Mouse (Mus musculus): ENCODE data around the gene Ptprcap. TPM values are rescaled to one million over a fixed set of nuclear protein-coding genes. Genes with fewer than 3 reads are reported as not detected.

The Ptprcap gene
- polyA plus RNA-seq, 1 experiment from 2014 or later, result 1.2 TPM

DNA sequence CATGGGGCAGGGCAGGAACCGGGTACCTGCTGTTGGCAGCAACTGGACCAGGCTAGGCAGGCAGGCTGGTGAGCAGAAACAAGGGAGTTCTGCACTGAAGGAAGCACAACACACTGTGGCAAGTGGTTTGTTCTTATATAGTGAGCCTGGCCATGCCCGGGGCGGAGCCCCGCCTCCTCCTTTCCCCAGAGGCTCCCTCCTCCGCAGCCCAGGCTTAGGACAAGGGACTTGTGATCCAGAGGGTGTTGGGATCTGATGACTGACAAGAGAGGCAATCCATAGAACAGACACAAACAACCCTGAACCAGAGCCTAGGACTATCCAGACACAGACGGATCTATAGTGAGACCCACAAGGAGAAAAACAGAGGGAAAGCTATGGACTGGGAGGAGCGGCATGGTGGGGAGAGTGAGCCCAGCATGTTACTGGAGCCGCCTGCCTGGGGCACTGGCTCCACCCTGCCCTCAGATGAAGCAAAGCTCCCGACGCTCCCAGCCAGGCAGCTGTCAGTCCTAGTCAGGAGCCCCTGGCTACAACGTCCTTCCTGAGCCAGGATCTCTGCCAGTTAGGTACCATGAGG is 22.1 kb downstream of the Ptprcap start, which contains the start of gene Carns1:
Gene Carns1, minus strand, starts transcription at position 112 of the 580 bp plus-strand sequence.
- 3% methylated on average over 11 of the region's 11 CpGs for WGBS
- Histone ChIP-seq H3K27ac (peak within 1 kb of the TSS; percentile 37; the same call in 1 of the 2 replicates), H3K9ac (0 out of 2 replicates have a peak within 1 kb of the TSS, but pooled peaks have one; percentile 4), H3K9me3 (replicated peaks) (no peaks in the 10 kb centered on the region), H3K4me3 (replicated peaks) (peak within 1 kb of the TSS; percentile 28), H3K27me3 (peaks cover 9% of the 10 kb centered on the region), H3K4me2 (peak within 1 kb of the TSS; percentile 55), H3K4me1 (peaks cover 33% of the 10 kb centered on the region), H3K36me3 (no peaks in the 10 kb centered on the region)
- ATAC-seq (replicated peaks; ENCODE audit: low FRiP score), result peak; percentile 69

DNA sequence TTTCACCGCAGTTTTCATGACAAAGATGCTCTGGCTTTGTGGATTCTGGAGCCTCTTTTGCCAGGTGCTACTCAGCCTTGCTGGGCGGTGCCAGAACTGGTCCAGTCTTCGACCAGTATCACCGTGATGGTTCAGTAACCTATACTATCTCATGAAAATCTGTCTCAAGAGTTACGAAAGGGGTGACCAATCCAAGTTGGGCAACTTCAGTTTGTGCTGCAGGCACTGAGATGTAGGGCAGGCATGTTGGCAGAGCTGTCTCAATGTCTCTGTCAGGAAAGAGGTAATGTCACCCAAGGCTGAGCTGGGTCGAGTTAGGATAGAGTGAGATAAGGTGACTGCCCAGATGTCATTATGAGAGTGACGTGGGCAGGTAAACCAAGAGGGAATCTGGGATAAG is 27.0 kb downstream of the Ptprcap start:
- ATAC-seq (replicated peaks; ENCODE audit: low FRiP score), result no peak
- WGBS, result 86% methylated on average over 7 of the region's 7 CpGs

DNA sequence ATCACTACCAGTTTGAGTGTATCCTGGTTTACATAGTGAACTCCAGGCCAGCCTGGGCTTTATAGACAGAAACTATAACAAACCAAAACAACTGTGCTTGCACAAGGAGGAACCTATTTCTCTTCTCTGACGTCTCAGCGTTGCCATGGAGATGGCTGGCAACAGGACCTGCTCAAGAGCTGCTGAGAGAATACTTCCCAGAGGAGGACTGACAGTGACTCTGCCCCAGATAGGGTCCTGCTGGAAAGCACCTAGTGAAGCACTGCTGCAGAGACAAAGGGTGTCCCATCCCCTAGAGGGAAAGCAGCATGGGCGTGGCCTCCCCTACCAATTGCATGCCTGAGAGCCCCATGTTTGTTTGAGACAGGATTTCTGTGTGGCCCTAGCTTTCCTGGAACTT is 28.5 kb downstream of the Ptprcap start:
- Histone ChIP-seq H3K4me1 (peaks cover 28% of the 10 kb centered on the region), H3K27ac (no peak overlapping the region), H3K4me2 (no peak overlapping the region), H3K4me3 (replicated peaks) (no peak overlapping the region), H3K27me3 (peaks cover 2% of the 10 kb centered on the region; the same call in 1 of the 2 replicates), H3K9ac (no peak overlapping the region), H3K9me3 (replicated peaks) (no peaks in the 10 kb centered on the region), H3K36me3 (no peaks in the 10 kb centered on the region)
- WGBS, result 34% methylated on average over 3 of the region's 3 CpGs
- no peak for ATAC-seq (replicated peaks; ENCODE audit: low FRiP score)

More for the DNA sequence above, 27.0 kb downstream of the Ptprcap start:
- Histone ChIP-seq H3K4me2 (no peak overlapping the region), H3K27ac (no peak overlapping the region), H3K4me3 (replicated peaks) (no peak overlapping the region), H3K9me3 (replicated peaks) (no peaks in the 10 kb centered on the region), H3K4me1 (peaks cover 29% of the 10 kb centered on the region), H3K36me3 (no peaks in the 10 kb centered on the region), H3K27me3 (peaks cover 9% of the 10 kb centered on the region), H3K9ac (no peak overlapping the region)

DNA sequence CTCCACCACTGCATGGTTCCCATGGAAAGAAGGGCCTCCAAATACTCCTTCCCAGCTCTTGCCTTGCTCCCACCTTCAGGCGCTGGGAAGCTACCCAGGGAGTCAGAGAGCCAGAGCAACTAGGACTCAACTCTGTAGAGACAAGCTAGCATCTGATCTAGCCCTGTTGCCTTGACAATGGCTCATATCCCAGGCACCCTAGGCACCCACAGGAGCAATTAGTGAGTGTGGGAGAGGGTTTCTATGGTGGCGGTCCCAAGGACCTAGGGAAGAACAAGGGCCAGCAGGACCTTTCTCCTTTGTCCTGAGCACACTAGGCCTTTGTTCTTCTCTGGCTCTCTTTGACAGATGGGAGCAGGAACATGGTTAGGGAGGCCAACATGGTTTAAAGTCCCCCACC is 30.3 kb downstream of the Ptprcap start:
- H3K27ac ChIP-seq, result 0 out of 2 replicates have a peak overlapping the region, but pooled peaks have one; percentile 8
- no peaks in the 10 kb centered on the region for H3K27me3 ChIP-seq
- no peaks in the 10 kb centered on the region for H3K36me3 ChIP-seq
- no peak overlapping the region for H3K9ac ChIP-seq
- no peak for ATAC-seq (replicated peaks; ENCODE audit: low FRiP score)
- 89% methylated on average over 2 of the region's 2 CpGs for WGBS
- peaks cover 33% of the 10 kb centered on the region for H3K4me1 ChIP-seq
- no peak overlapping the region for H3K4me3 ChIP-seq (replicated peaks)
- no peaks in the 10 kb centered on the region for H3K9me3 ChIP-seq (replicated peaks)
- H3K4me2 ChIP-seq, result no peak overlapping the region

DNA sequence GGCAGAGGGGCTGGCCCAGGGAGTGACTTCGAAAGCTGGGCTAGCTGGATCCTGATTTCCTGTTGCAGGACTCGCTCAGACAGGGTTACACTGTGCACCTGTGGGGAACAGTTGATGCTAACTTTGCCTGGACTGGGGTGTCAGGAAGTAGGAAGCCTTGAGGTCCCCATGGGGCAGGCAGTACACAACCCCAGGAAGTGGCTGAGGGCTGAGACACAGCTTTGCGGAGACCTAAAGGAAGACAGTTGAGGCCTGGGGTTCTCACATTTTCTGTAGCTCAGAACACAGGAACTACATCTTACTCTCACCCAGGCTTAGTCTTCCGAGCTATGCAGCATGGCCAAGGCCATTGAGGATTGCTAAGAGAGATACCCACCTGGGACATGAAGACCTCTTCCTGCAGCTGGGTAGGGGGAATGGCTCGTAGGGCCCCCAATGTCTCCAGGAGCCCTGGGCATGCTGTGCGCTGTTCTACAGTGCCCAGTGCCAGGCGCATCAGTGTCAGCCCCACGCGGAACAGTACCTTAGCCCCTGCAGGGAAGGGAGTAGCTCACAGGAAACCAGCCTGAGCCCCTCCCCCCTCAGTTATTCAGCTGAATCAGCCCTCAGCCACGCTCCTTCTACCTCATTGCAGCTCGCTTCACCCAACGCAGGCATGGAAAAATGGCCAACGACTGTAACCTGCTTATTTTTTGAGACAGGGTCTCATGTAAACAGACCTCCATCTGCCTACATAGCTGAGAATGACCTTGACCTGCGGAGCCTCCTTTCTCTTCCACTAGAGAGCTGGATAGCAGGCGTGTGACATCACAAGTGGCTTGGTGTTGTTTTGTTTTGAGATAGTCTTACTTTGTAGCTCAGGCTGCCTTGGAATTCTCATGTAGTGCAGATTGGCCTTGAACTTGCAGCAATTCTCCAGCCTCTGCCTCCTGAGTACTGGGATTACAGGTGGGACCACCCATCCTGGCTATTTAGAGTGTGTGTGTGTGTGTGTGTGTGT is 31.9 kb downstream of the Ptprcap start:
- no peak for ATAC-seq (replicated peaks; ENCODE audit: low FRiP score)
- H3K4me2 ChIP-seq, result peak overlapping the region; percentile 32
- no peak overlapping the region for H3K9ac ChIP-seq

DNA sequence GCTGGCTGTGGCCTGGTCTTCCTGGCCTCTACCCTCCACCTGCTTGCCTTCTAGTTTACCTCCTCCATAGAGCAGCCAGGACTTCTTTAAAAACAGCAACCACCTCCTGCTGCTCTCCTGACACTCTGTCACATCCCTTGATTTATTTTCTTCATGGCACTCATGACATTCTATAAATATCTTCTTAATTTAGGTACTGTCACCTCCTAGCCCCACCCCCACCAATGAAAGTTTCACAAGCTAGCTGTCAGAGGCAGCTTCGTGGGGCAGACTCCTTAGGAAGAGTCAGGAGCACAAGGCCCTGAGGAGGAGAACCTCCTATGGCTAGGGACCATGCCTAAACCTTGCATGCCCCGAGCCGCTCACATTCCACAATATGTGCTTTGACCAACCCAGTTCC is 33.9 kb downstream of the Ptprcap start:
- WGBS, result 64% methylated on average over 3 of the region's 3 CpGs
- Histone ChIP-seq H3K4me2 (no peak overlapping the region), H3K9me3 (replicated peaks) (no peaks in the 10 kb centered on the region), H3K27ac (no peak overlapping the region), H3K9ac (no peak overlapping the region), H3K4me3 (replicated peaks) (no peak overlapping the region), H3K36me3 (no peaks in the 10 kb centered on the region), H3K27me3 (no peaks in the 10 kb centered on the region), H3K4me1 (peaks cover 39% of the 10 kb centered on the region)
- ATAC-seq (replicated peaks; ENCODE audit: low FRiP score), result no peak

More for the DNA sequence above, 31.9 kb downstream of the Ptprcap start:
- Histone ChIP-seq H3K4me1 (peaks cover 33% of the 10 kb centered on the region), H3K36me3 (no peaks in the 10 kb centered on the region), H3K27ac (peak overlapping the region; percentile 66), H3K4me3 (replicated peaks) (no peak overlapping the region), H3K27me3 (no peaks in the 10 kb centered on the region), H3K9me3 (replicated peaks) (no peaks in the 10 kb centered on the region)
- WGBS, result 47% methylated on average over 15 of the region's 15 CpGs

DNA sequence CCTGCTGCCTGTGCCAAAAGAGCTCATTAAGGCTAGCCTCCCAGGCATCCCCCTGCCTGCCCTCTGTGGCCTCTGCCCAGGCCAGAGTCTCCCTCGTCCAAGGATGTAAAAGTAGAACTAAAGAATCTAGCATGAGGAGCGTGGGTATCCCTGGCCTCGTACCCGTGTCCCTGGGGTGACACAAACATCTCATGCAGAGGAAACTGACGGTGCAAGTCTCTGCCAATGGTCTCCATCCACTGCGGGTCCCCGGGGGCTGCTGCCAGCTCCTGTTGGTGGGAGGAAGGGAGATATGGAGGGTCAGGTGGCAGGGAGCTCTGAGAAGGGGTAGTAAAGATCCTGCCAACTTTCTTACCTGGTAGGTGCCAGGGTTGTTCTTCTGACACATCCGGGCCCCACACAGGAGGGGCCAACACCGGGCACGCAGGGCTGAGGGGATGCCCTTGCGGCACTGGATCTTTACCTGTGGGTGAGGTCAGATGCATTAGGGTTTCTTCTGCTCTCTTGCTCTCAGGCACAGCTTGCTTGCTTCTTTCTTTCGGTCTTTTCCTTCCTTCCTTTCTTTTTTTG is 35.7 kb downstream of the Ptprcap start:
- ATAC-seq (replicated peaks; ENCODE audit: low FRiP score), result no peak
- 83% methylated on average over 12 of the region's 12 CpGs for WGBS
- Histone ChIP-seq H3K4me2 (no peak overlapping the region), H3K36me3 (peaks cover 11% of the 10 kb centered on the region), H3K27ac (no peak overlapping the region), H3K9me3 (replicated peaks) (no peaks in the 10 kb centered on the region), H3K9ac (no peak overlapping the region), H3K4me1 (peaks cover 48% of the 10 kb centered on the region), H3K4me3 (replicated peaks) (no peak overlapping the region), H3K27me3 (no peaks in the 10 kb centered on the region)

DNA sequence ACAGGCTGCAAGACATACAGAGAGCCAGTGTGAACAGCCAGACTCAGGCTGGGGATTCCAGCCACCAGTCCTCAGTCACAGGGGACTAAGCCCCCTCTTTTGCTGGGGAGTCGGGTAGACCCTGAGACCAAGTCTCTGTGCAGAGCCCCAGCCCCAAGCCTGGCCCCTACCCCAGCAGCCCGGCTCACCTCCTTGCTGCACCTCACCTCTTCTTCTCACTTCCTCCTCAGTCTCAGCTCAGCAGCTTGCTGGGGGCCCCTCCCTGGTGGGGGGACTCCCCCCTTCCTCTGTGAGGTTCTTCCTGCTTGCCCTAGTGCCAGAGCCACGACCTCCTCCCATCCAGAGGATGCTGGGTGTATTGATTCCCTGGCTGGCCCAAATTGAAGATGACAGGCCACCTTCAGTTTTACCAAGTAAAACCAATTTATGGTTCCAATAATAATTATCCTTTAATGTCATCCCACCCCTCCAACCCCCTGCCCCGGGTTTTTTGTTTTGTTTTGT is 37.5 kb downstream of the Ptprcap start, which contains the start of gene Tbc1d10c:
Gene Tbc1d10c, minus strand, starts transcription at position 454 of the 504 bp plus-strand sequence.
- H3K4me2 ChIP-seq, result peak within 1 kb of the TSS; percentile 77
- no peak for ATAC-seq (replicated peaks; ENCODE audit: low FRiP score)
- no peaks in the 10 kb centered on the region for H3K9me3 ChIP-seq (replicated peaks)
- H3K9ac ChIP-seq, result peak within 1 kb of the TSS; percentile 99
- peak within 1 kb of the TSS; percentile 87 for H3K4me3 ChIP-seq (replicated peaks)
- H3K27me3 ChIP-seq, result no peaks in the 10 kb centered on the region
- peaks cover 28% of the 10 kb centered on the region for H3K36me3 ChIP-seq
- peak within 1 kb of the TSS; percentile 98 for H3K27ac ChIP-seq
- H3K4me1 ChIP-seq, result peaks cover 50% of the 10 kb centered on the region
- WGBS, result 35% methylated on average over 4 of the region's 4 CpGs

DNA sequence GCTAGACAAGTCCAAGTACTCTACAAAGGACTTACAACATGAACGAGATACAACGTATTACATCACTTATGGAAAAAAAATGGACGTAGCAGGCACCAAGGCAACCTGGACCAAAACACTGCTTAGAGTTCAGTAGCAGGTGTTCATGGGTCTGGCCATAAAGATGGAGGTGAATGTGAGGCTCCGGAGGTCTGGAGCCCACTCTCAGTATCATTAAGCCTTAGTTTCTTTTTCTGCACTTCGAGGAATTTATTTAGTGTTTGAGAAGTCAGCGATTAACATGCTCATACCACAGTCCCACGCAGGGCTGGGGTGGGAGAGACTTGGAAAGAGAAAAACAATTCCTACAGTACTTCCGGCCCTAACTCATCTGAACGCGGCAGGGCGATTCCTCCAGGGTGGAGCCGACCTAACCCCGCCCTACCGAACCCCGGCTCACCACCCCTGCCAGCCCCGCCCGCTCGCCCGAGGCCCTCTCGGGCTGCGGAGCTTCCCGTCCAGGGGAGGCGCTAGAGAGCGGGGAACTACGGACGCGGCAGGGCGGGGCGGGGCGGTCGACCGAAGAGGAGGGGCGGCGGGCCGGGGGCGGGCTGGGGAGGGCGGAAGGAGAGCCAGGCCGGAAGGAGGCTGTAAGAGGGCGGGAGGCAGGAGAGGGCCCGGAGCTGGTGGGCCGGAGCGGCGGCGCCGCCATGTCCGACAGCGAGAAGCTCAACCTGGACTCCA is 38.3 kb downstream of the Ptprcap start, which contains the start of gene Ppp1ca:
Gene Ppp1ca, plus strand, starts transcription at position 538 of the 723 bp plus-strand sequence.
- peak within 1 kb of the TSS; percentile 77 for H3K4me2 ChIP-seq
- peak within 1 kb of the TSS; percentile 98 for H3K27ac ChIP-seq

DNA sequence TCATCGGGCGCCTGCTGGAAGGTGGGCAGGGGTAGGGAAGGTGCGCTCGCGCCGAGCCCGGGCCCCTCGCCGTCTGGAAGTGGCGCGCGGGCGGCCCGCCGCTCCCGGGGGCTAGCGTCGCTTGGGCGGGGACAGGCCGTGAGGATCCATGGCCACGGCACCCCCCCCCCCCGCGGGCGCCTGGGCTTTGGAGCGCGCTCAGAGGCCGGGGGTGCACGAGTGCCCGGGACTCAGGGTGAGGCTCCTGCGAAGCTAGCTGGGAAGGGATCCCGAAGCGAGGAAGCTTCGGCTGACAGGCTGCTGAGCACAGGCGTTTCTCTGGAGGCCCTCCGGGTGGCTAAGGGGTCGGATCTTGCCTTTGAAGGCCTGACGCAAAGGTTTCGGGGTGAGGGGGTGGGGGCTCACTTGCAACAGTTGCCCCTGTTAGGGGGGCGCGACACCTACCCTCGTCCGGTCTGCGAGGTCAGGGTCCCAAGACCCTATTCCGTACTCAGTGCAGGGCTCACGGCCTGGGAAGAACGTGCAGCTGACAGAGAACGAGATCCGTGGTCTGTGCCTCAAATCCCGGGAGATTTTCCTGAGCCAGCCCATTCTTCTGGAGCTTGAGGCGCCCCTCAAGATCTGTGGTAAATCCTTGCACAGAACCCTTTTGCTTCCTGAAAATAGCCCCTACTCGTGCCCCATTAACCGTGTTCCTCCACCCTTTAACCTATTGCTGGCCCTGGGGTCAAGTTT is 39.0 kb downstream of the Ptprcap start:
- peak overlapping the region; percentile 98 for H3K27ac ChIP-seq
- peaks cover 42% of the 10 kb centered on the region for H3K36me3 ChIP-seq
- H3K27me3 ChIP-seq, result no peaks in the 10 kb centered on the region
- ATAC-seq (replicated peaks; ENCODE audit: low FRiP score), result peak; percentile 57; the same call in 1 of the 2 replicates
- WGBS, result under 1% methylated on average over 51 of the region's 52 CpGs
- H3K4me2 ChIP-seq, result peak overlapping the region; percentile 77
- H3K4me1 ChIP-seq, result peaks cover 65% of the 10 kb centered on the region
- H3K9ac ChIP-seq, result peak overlapping the region; percentile 99
- no peaks in the 10 kb centered on the region for H3K9me3 ChIP-seq (replicated peaks)
- H3K4me3 ChIP-seq (replicated peaks), result peak overlapping the region; percentile 87

More for the DNA sequence above, 38.3 kb downstream of the Ptprcap start, which contains the start of gene Ppp1ca:
- no peaks in the 10 kb centered on the region for H3K9me3 ChIP-seq (replicated peaks)
- H3K4me1 ChIP-seq, result peaks cover 57% of the 10 kb centered on the region
- WGBS, result 3% methylated on average over 41 of the region's 47 CpGs
- H3K4me3 ChIP-seq (replicated peaks), result peak within 1 kb of the TSS; percentile 87
- H3K27me3 ChIP-seq, result no peaks in the 10 kb centered on the region
- H3K36me3 ChIP-seq, result peaks cover 35% of the 10 kb centered on the region
- ATAC-seq (replicated peaks; ENCODE audit: low FRiP score), result peak; percentile 94
- peak within 1 kb of the TSS; percentile 99 for H3K9ac ChIP-seq
